Mouse (Mus musculus): ENCODE results near the gene Bcat1. TPM values are rescaled to one million over a fixed set of nuclear protein-coding genes. Genes with fewer than 3 reads are reported as not detected.

Bcat1 gene
- polyA plus RNA-seq, 1 experiment from 2014 or later = 101 TPM

GRCm38 (mm10) chr6:145065301-145065845, 10.6 kb downstream of the Bcat1 start:
- H3K4me3 ChIP-seq = no peak overlapping the region
- no peaks in the 10 kb centered on the region for H3K27me3 ChIP-seq
- no peak for ATAC-seq (ENCODE audit: low FRiP score, low read depth)
- 91% methylated on average over 4 of the region's 4 CpGs for WGBS
- no peaks in the 10 kb centered on the region for H3K36me3 ChIP-seq
- no peaks in the 10 kb centered on the region for H3K9me3 ChIP-seq
- no peak overlapping the region for H3K9ac ChIP-seq
- H3K4me1 ChIP-seq (replicated peaks) = no peaks in the 10 kb centered on the region
- H3K4me2 ChIP-seq = no peak overlapping the region
- no peak overlapping the region for H3K27ac ChIP-seq (replicated peaks)

DNA sequence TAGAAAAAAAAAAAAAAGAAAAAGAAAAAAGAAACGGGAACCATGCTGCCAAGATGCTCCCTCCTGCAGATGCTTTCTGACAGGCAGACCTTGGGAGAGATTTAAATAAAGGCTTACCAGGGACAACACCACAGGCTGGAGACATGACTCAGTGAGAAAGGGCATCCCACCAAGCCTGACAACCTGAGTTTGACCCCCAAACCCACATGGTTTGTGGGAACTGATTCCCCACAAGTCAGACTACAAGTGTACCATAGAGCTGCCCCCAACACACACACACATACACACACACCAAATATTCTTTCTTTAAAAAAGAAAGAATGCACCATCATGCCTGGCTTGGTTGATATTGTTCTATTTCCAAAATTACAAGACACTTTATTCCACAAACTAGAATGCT, 11.9 kb downstream of the Bcat1 start:
- no peaks in the 10 kb centered on the region for H3K27me3 ChIP-seq
- H3K4me2 ChIP-seq = no peak overlapping the region
- no peaks in the 10 kb centered on the region for H3K9me3 ChIP-seq
- H3K4me3 ChIP-seq = no peak overlapping the region
- no peak overlapping the region for H3K9ac ChIP-seq
- H3K4me1 ChIP-seq (replicated peaks) = no peaks in the 10 kb centered on the region
- ATAC-seq (ENCODE audit: low FRiP score, low read depth) = no peak
- H3K27ac ChIP-seq (replicated peaks) = no peak overlapping the region
- WGBS = 45% methylated on average over 1 of the region's 1 CpGs
- H3K36me3 ChIP-seq = no peaks in the 10 kb centered on the region

- 51% methylated on average over 5 of the region's 5 CpGs for WGBS
Measured at GRCm38 (mm10) chr6:145063212-145063868, 12.6 kb downstream of the Bcat1 start.

DNA sequence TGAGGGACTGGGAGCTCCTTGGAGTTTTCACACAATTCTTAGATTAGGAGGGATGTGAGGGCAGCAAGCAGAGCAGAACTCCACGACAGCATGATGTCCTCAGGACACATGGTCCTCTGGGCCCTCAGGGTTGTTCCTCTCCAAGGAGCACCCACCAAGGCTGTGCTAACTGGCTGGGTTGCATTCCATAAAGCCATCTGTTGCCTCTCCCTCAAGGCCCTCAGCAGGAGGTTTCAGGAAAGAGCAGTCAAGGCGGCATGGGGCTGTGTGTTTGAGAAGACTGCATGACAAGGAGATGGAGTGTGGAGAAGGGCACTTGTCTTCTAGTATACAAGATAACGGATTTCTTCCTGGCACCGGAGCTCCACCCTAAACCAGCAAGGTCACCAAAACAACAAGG, 13.2 kb downstream of the Bcat1 start:
- Histone ChIP-seq H3K4me3 (no peak overlapping the region), H3K9ac (no peak overlapping the region), H3K9me3 (no peaks in the 10 kb centered on the region), H3K27ac (replicated peaks) (no peak overlapping the region), H3K4me2 (no peak overlapping the region), H3K27me3 (no peaks in the 10 kb centered on the region), H3K4me1 (replicated peaks) (no peaks in the 10 kb centered on the region), H3K36me3 (no peaks in the 10 kb centered on the region)
- ATAC-seq (ENCODE audit: low FRiP score, low read depth) = no peak
- WGBS = 58% methylated on average over 4 of the region's 4 CpGs

More at GRCm38 (mm10) chr6:145063212-145063868, 12.6 kb downstream of the Bcat1 start:
- Histone ChIP-seq H3K27ac (replicated peaks) (no peak overlapping the region), H3K9me3 (no peaks in the 10 kb centered on the region), H3K4me2 (no peak overlapping the region), H3K9ac (no peak overlapping the region), H3K27me3 (no peaks in the 10 kb centered on the region), H3K36me3 (no peaks in the 10 kb centered on the region), H3K4me3 (no peak overlapping the region), H3K4me1 (replicated peaks) (no peaks in the 10 kb centered on the region)
- no peak for ATAC-seq (ENCODE audit: low FRiP score, low read depth)

- H3K4me3 ChIP-seq = no peak overlapping the region
- no peaks in the 10 kb centered on the region for H3K27me3 ChIP-seq
- H3K9ac ChIP-seq = no peak overlapping the region
- H3K4me1 ChIP-seq (replicated peaks) = no peaks in the 10 kb centered on the region
- H3K9me3 ChIP-seq = no peaks in the 10 kb centered on the region
- H3K36me3 ChIP-seq = no peaks in the 10 kb centered on the region
- H3K4me2 ChIP-seq = no peak overlapping the region
- 98% methylated on average over 1 of the region's 1 CpGs for WGBS
- no peak for ATAC-seq (ENCODE audit: low FRiP score, low read depth)
- H3K27ac ChIP-seq (replicated peaks) = no peak overlapping the region
Measured at GRCm38 (mm10) chr6:145061361-145061760, 14.6 kb downstream of the Bcat1 start.

DNA sequence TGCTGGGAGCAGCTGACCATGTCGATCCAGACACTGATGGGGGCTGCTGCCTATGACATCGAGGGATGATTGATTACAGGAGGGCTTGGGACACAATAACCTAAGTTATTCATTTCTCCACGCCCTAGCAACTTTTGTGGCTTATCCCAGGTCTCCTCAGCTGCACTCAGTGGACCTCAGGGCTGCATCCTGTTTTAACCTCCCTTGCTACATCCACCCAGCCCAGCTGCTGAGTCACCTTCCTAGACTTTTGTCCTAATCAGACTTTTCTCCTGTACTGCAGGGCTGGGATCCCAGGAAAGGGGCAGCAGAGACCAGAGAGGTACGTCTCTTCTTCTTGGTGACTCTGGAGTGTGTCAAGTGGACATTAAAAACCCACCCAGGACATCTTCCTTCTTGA, 19.9 kb downstream of the Bcat1 start:
- ATAC-seq (ENCODE audit: low FRiP score, low read depth) = no peak
- no peaks in the 10 kb centered on the region for H3K4me1 ChIP-seq (replicated peaks)
- WGBS = 82% methylated on average over 4 of the region's 4 CpGs

GRCm38 (mm10) chr6:145055277-145055858, 20.6 kb downstream of the Bcat1 start:
- H3K27ac ChIP-seq (replicated peaks) = no peak overlapping the region
- H3K4me3 ChIP-seq = no peak overlapping the region
- H3K4me2 ChIP-seq = no peak overlapping the region
- no peaks in the 10 kb centered on the region for H3K36me3 ChIP-seq
- ATAC-seq (ENCODE audit: low FRiP score, low read depth) = no peak
- H3K4me1 ChIP-seq (replicated peaks) = no peaks in the 10 kb centered on the region
- no peaks in the 10 kb centered on the region for H3K9me3 ChIP-seq
- no peaks in the 10 kb centered on the region for H3K27me3 ChIP-seq
- no peak overlapping the region for H3K9ac ChIP-seq
- 52% methylated on average over 6 of the region's 6 CpGs for WGBS

More for the DNA sequence above, 19.9 kb downstream of the Bcat1 start:
- Histone ChIP-seq H3K4me2 (no peak overlapping the region), H3K27ac (replicated peaks) (no peak overlapping the region), H3K27me3 (no peaks in the 10 kb centered on the region), H3K9me3 (no peaks in the 10 kb centered on the region), H3K36me3 (no peaks in the 10 kb centered on the region), H3K4me3 (no peak overlapping the region), H3K9ac (no peak overlapping the region)

DNA sequence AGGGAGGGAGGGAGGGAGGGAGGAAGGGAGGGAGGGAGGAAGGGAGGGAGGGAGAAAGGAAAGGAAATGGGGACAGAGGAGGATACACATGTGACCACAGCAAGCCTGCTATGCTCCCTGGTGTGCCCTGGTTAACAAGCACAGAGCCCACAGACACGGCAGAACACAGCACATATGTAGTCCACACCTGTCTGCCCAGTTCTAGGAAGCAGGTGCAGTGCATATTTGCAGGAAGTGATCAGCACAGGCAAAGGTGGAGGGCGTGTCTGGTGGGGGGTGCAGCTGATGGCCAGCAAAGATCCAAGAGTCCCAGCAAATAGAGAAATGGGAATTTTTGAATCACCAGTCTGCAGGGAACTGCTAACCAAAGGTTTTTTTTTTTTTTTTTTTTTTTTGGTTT, 23.3 kb downstream of the Bcat1 start:
- Histone ChIP-seq H3K4me2 (no peak overlapping the region), H3K4me3 (no peak overlapping the region), H3K9me3 (no peaks in the 10 kb centered on the region), H3K27me3 (no peaks in the 10 kb centered on the region), H3K36me3 (no peaks in the 10 kb centered on the region), H3K9ac (no peak overlapping the region), H3K4me1 (replicated peaks) (peaks cover 10% of the 10 kb centered on the region; the same call in 1 of the 2 replicates), H3K27ac (replicated peaks) (no peak overlapping the region)
- WGBS = 78% methylated on average over 2 of the region's 2 CpGs
- ATAC-seq (ENCODE audit: low FRiP score, low read depth) = no peak

DNA sequence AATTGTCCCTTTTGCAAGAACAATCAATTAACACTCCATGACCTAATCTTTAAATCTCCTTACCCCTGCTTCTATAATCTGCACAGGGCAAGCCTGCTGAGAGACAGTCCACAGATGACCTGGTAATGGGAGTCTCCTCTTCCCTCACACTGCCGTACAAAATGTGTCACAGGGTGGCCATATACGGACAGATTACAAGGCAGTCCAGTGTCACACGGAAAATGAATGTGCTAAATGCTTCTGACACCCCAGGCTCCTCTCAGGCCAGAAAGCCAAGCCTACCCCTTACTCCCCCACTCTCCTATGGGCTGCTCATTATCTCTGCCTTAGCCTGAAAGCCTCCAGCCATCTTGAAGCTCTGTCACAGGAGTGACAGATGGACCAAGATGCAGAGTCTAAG, 25.1 kb downstream of the Bcat1 start:
- Histone ChIP-seq H3K27ac (replicated peaks) (no peak overlapping the region), H3K27me3 (no peaks in the 10 kb centered on the region), H3K4me2 (no peak overlapping the region), H3K9me3 (no peaks in the 10 kb centered on the region), H3K36me3 (no peaks in the 10 kb centered on the region), H3K4me3 (no peak overlapping the region), H3K9ac (no peak overlapping the region), H3K4me1 (replicated peaks) (peaks cover 20% of the 10 kb centered on the region)
- 21% methylated on average over 3 of the region's 3 CpGs for WGBS
- no peak for ATAC-seq (ENCODE audit: low FRiP score, low read depth)

DNA sequence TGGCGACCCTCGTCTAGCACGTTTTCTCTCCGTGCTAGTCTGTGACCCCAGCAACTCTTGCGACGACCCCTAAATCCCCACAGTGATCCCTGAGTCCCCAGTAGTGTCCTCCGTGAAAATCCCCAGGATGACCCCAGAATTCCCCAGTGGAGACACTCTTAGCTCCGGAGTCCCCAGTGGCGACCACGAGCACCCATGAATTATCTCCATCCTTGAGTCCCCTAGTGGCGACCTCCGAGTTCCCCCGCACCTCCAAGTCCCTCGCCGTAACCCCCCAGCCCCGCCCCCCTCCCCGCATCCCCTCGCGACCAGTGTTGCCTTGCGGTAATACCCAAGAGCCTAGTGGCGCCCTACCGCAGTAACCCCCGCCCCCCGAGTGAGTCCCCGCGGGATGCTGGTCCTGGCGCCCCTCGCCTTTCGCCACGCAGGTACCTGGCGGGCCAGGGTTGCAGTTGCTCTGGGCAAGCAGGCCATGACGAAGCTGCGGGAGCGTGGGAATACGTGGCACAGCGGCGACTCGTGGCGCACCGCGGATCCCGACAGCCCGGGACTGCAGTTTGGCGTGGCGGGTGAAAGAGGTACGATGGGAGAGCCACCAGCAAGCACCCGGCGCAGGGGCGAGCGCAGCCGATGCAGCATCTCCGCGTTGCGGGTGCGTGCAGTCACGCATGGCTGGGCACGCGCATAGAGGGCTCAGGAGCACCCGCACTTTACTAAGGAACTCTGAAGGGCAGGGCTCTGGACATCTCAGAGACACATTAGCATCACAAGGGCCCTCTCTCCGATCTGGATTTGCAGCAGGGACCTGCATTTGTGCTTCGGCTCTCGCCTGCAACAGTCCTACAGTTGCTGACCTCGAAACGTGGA, 27.6 kb downstream of the Bcat1 start:
- ATAC-seq (ENCODE audit: low FRiP score, low read depth) = peak; percentile 60

DNA sequence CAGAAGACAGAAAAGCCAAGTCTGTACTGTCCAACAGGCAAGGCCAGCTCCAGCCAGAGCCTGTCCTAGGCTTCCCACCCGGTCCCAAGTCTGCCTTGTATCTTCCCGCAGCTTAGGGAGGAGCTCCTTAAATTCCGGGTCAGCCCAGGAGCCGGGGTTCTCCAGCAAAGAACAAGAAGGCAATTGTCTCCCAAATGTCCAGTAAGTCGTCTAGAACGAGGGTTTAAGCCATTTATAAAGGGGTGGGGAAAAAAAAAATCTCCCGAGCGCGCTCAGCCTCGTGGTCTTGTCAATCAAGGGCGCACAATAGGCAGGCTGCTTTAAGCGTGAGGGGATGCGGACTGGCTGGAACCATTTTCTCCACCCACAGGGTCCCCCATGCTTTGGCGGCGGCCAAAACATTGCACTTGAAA, 28.5 kb downstream of the Bcat1 start:
- H3K36me3 ChIP-seq = no peaks in the 10 kb centered on the region
- ATAC-seq (ENCODE audit: low FRiP score, low read depth) = peak; percentile 76
- no peaks in the 10 kb centered on the region for H3K9me3 ChIP-seq
- H3K27ac ChIP-seq (replicated peaks) = peak overlapping the region; percentile 82
- WGBS = 2% methylated on average over 15 of the region's 15 CpGs
- peak overlapping the region; percentile 97 for H3K4me2 ChIP-seq
- H3K4me1 ChIP-seq (replicated peaks) = peaks cover 35% of the 10 kb centered on the region
- H3K4me3 ChIP-seq = peak overlapping the region; percentile 69
- peak overlapping the region; percentile 86 for H3K9ac ChIP-seq
- no peaks in the 10 kb centered on the region for H3K27me3 ChIP-seq

More for the DNA sequence above, 27.6 kb downstream of the Bcat1 start:
- peak overlapping the region; percentile 69 for H3K4me3 ChIP-seq
- peaks cover 35% of the 10 kb centered on the region for H3K4me1 ChIP-seq (replicated peaks)
- under 1% methylated on average over 63 of the region's 64 CpGs for WGBS
- H3K9ac ChIP-seq = peak overlapping the region; percentile 86
- H3K36me3 ChIP-seq = no peaks in the 10 kb centered on the region
- peak overlapping the region; percentile 97 for H3K4me2 ChIP-seq
- H3K27me3 ChIP-seq = no peaks in the 10 kb centered on the region
- H3K27ac ChIP-seq (replicated peaks) = peak overlapping the region; percentile 82
- no peaks in the 10 kb centered on the region for H3K9me3 ChIP-seq

Data from hindbrain, embryonic 15.5 days (tissue).